ENCODE assay signal across 20 mouse cellular contexts in the genomic region with DNA sequence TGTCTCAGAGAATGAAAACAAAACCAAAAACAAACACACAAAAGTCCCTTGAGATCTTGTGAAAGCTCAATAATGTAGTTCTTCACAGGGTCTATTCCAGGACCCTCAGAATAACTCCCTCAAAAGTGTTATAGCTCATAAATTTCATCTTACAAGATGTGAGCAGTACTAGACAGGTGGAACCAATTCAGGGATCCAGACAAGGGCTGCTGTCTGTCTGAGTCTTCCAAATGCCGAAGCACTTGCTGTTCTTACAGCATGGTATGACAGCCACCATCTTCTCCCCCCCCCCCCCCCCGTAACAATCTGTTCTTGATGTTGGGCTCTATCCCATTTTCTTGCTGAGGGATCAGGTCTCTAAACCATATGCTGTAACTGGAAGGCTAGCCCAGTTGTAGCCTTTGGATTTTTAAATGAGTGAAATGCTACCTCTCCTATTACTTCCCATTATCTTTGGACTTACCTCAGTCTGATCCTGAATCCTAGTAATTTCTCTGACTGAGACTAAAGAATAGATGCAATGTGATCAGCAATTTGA.
A peak's percentile ranks its signal among the peaks of the same experiment; 100 is the strongest.
DNase-seq lines count a peak whose midpoint lies in the region; ATAC-seq and TF ChIP-seq lines count a peak whose summit lies in the region.
"Had no signal": no experiment of that assay in that cellular context is flagged by ENCODE, and none has a peak within 500 bp of the region (broad histone marks: within the 10 kb centered on the region; RNA-seq: fewer than 3 reads in every experiment).

No protein-coding gene starts in this region.

- no peaks in the 10 kb centered on the region for H3K36me3 ChIP-seq in hindbrain, postnatal 0 days (ENCODE audit: insufficient read depth, low read length)
- H3K36me3 ChIP-seq: embryonic facial prominence, embryonic 12.5 days; heart, embryonic 10.5 days; hindbrain, embryonic 13.5 days; intestine, embryonic 15.5 days had no signal

- H3K4me3 ChIP-seq in layer of hippocampus, adult 2 months, result no peak overlapping the region
- no peak overlapping the region for H3K4me3 ChIP-seq in hindbrain, postnatal 0 days (ENCODE audit: low read length)
- H3K4me3 ChIP-seq: embryonic facial prominence, embryonic 12.5 days; heart, embryonic 10.5 days; hindbrain, embryonic 13.5 days; intestine, embryonic 15.5 days had no signal

- peak overlapping the region; percentile 39; the same call in 1 of the 2 replicates for H3K27ac ChIP-seq in layer of hippocampus, adult 2 months
- H3K27ac ChIP-seq in hindbrain, postnatal 0 days, result no peak overlapping the region
- H3K27ac ChIP-seq: embryonic facial prominence, embryonic 12.5 days; heart, embryonic 10.5 days; hindbrain, embryonic 13.5 days; intestine, embryonic 15.5 days had no signal

- DNase-seq in cerebellum, adult 11-12 months, result peak; percentile 42
- DNase-seq in cerebellum, postnatal 36 days, result no peak
- DNase-seq in layer of hippocampus, adult 2 months (ENCODE audit: low spot score in 2 of 2), result no peak
- DNase-seq in layer of hippocampus, adult 11-12 months (ENCODE audit: low spot score), result no peak
- DNase-seq in cerebellum, adult 9-10 months, result peak; percentile 62
- no peak for DNase-seq in hindbrain, postnatal 0 days (ENCODE audit: low spot score)
- DNase-seq in neural tube, embryonic 10.5 days (ENCODE audit: extremely low spot score, low spot score), result no peak
- DNase-seq: adrenal gland, postnatal 14 days; gastrocnemius, postnatal 10 days; heart, adult 18-20 months; heart, postnatal 10 days; heart, postnatal 4 days; kidney, adult 18-20 months had no signal

- no peaks in the 10 kb centered on the region for H3K27me3 ChIP-seq in hindbrain, postnatal 0 days (ENCODE audit: insufficient read depth, low read length)
- H3K27me3 ChIP-seq: CH12.LX; embryonic facial prominence, embryonic 12.5 days; hindbrain, embryonic 13.5 days; intestine, embryonic 15.5 days; Patski had no signal

- H3K4me2 ChIP-seq in hindbrain, postnatal 0 days (ENCODE audit: low read depth, low read length), result no peak overlapping the region
- H3K4me2 ChIP-seq: embryonic facial prominence, embryonic 12.5 days; hindbrain, embryonic 13.5 days; intestine, embryonic 15.5 days had no signal

- no peak overlapping the region for H3K9ac ChIP-seq in hindbrain, postnatal 0 days (replicated peaks; ENCODE audit: low read length)
- H3K9ac ChIP-seq: embryonic facial prominence, embryonic 12.5 days; hindbrain, embryonic 13.5 days; intestine, embryonic 15.5 days had no signal

- no peaks in the 10 kb centered on the region for H3K9me3 ChIP-seq in hindbrain, postnatal 0 days (ENCODE audit: low read length)
- H3K9me3 ChIP-seq: embryonic facial prominence, embryonic 12.5 days; heart, embryonic 10.5 days; hindbrain, embryonic 13.5 days; intestine, embryonic 15.5 days had no signal

- no peak for ATAC-seq in hindbrain, postnatal 0 days
- ATAC-seq: activated CD4-positive, CD25-positive, alpha-beta regulatory T cell, adult 4 months; intestine, embryonic 15.5 days; Patski had no signal

- no peaks in the 10 kb centered on the region for H3K4me1 ChIP-seq in hindbrain, postnatal 0 days (ENCODE audit: insufficient read depth, low read length)
- H3K4me1 ChIP-seq: embryonic facial prominence, embryonic 12.5 days; heart, embryonic 10.5 days; intestine, embryonic 15.5 days had no signal

- TF ChIP-seq CTCF in layer of hippocampus, adult 2 months (conservative IDR thresholded peaks at IDR 0.05), result no peak
- no peak for TF ChIP-seq CTCF in hindbrain, postnatal 0 days (IDR thresholded peaks at IDR 0.05; ENCODE audit: low read depth)

- 69% methylated on average over 1 of the region's 2 CpGs for WGBS in hindbrain, postnatal 0 days

Comparison
In these comparisons a context has a peak if more than half of its experiments do, and no peak if none do; other contexts are left out.
1. DNase-seq: peak in cerebellum, adult 11-12 months (single experiment) and cerebellum, adult 9-10 months (single experiment); none in cerebellum, postnatal 36 days (0 of 2), layer of hippocampus, adult 2 months (0 of 2), layer of hippocampus, adult 11-12 months (single experiment), hindbrain, postnatal 0 days (single experiment) and neural tube, embryonic 10.5 days (single experiment).